8 mouse cellular contexts compared by ENCODE assay signal in genomic region chr12:85825361-85825760, GRCm38 (mm10). TPM values are rescaled to one million over a fixed set of nuclear protein-coding genes. Genes with fewer than 3 reads are reported as not detected.
DNase-seq lines count a peak whose midpoint lies in the region; ATAC-seq lines count a peak whose summit lies in the region.

No protein-coding gene starts in this region.

- peak overlapping the region; percentile 62 for H3K4me3 ChIP-seq in kidney, embryonic 15.5 days (replicated peaks)
- H3K4me3 ChIP-seq in hindbrain, embryonic 13.5 days, result peak overlapping the region; percentile 80
- H3K4me3 ChIP-seq in midbrain, embryonic 14.5 days (replicated peaks; ENCODE audit: low read depth, low read length), result peak overlapping the region; percentile 79

- 14% methylated on average over 8 of the region's 8 CpGs for WGBS in kidney, embryonic 15.5 days
- 10% methylated on average over 8 of the region's 8 CpGs for WGBS in hindbrain, embryonic 13.5 days
- 14% methylated on average over 8 of the region's 8 CpGs for WGBS in midbrain, embryonic 14.5 days

- peak overlapping the region; percentile 61 for H3K9ac ChIP-seq in kidney, embryonic 15.5 days
- H3K9ac ChIP-seq in hindbrain, embryonic 13.5 days, result peak overlapping the region; percentile 83
- H3K9ac ChIP-seq in midbrain, embryonic 14.5 days (replicated peaks; ENCODE audit: low read length), result peak overlapping the region; percentile 73

- H3K36me3 ChIP-seq in kidney, embryonic 15.5 days, result peaks cover 24% of the 10 kb centered on the region
- H3K36me3 ChIP-seq in hindbrain, embryonic 13.5 days, result peaks cover 20% of the 10 kb centered on the region
- H3K36me3 ChIP-seq in midbrain, embryonic 14.5 days (ENCODE audit: control insufficient read depth, insufficient read depth, low read length), result peaks cover 17% of the 10 kb centered on the region; the same call in 1 of the 2 replicates

- peak overlapping the region; percentile 99 for H3K27ac ChIP-seq in kidney, embryonic 15.5 days
- H3K27ac ChIP-seq in hindbrain, embryonic 13.5 days, result peak overlapping the region; percentile 94
- H3K27ac ChIP-seq in midbrain, embryonic 14.5 days (replicated peaks; ENCODE audit: low read depth, low read length), result peak overlapping the region; percentile 95

- peaks cover 21% of the 10 kb centered on the region for H3K4me1 ChIP-seq in kidney, embryonic 15.5 days
- H3K4me1 ChIP-seq in hindbrain, embryonic 13.5 days (replicated peaks), result peaks cover 25% of the 10 kb centered on the region
- peaks cover 11% of the 10 kb centered on the region; the same call in 1 of the 2 replicates for H3K4me1 ChIP-seq in midbrain, embryonic 14.5 days (ENCODE audit: control insufficient read depth, insufficient read depth, low read length)

- DNase-seq in kidney, postnatal 36 days, result no peak
- peak; percentile 21 for DNase-seq in brain, adult 2 months (ENCODE audit: low read depth, low spot score)
- DNase-seq in midbrain, embryonic 14.5 days, result no peak
- no peak for DNase-seq in frontal cortex, postnatal 25 days (ENCODE audit: low spot score in 2 of 2)
- no peak for DNase-seq in cerebellum, adult 9-11 months
- no peak for DNase-seq in cerebellum, postnatal 25 days

- no peaks in the 10 kb centered on the region for H3K9me3 ChIP-seq in kidney, embryonic 15.5 days (replicated peaks)
- H3K9me3 ChIP-seq in hindbrain, embryonic 13.5 days, result no peaks in the 10 kb centered on the region
- no peaks in the 10 kb centered on the region for H3K9me3 ChIP-seq in midbrain, embryonic 14.5 days (ENCODE audit: control insufficient read depth, low read length)

- peak overlapping the region; percentile 77 for H3K4me2 ChIP-seq in kidney, embryonic 15.5 days
- peak overlapping the region; percentile 71 for H3K4me2 ChIP-seq in hindbrain, embryonic 13.5 days
- H3K4me2 ChIP-seq in midbrain, embryonic 14.5 days (ENCODE audit: low read length), result peak overlapping the region; percentile 77

- no peaks in the 10 kb centered on the region for H3K27me3 ChIP-seq in kidney, embryonic 15.5 days
- H3K27me3 ChIP-seq in hindbrain, embryonic 13.5 days, result no peaks in the 10 kb centered on the region
- no peaks in the 10 kb centered on the region for H3K27me3 ChIP-seq in midbrain, embryonic 14.5 days (ENCODE audit: control insufficient read depth, insufficient read depth, low read length)

- ATAC-seq in kidney, embryonic 15.5 days (replicated peaks; ENCODE audit: low FRiP score), result no peak
- ATAC-seq in hindbrain, embryonic 13.5 days (ENCODE audit: low FRiP score), result no peak
- ATAC-seq in midbrain, embryonic 14.5 days (ENCODE audit: low FRiP score, low TSS enrichment), result no peak

RNA-seq across cellular contexts. Expression of gene Ttll5, which starts 0.9 kb away (rescaled TPM):
- 13.0 and 13.2 TPM in 2 replicates for polyA plus RNA-seq in kidney, embryonic 15.5 days (2015; fragmentation: Nextera tagmentation; extraction: Ambion mirVana)
- polyA plus RNA-seq in hindbrain, embryonic 13.5 days (2015; fragmentation: Nextera tagmentation; extraction: Ambion mirVana), result 12.1 and 14.2 TPM in 2 replicates
- 11.9 and 16.1 TPM in 2 replicates for polyA plus RNA-seq in midbrain, embryonic 14.5 days (2014; fragmentation: Nextera tagmentation; extraction: Ambion mirVana)

RNA-seq across cellular contexts. Expression of gene Erg28, which starts 1.0 kb away (rescaled TPM):
- 116 and 117 TPM in 2 replicates for polyA plus RNA-seq in kidney, embryonic 15.5 days (2015; fragmentation: Nextera tagmentation; extraction: Ambion mirVana)
- polyA plus RNA-seq in hindbrain, embryonic 13.5 days (2015; fragmentation: Nextera tagmentation; extraction: Ambion mirVana), result 88.4 and 97.1 TPM in 2 replicates
- 84.8 and 111 TPM in 2 replicates for polyA plus RNA-seq in midbrain, embryonic 14.5 days (2014; fragmentation: Nextera tagmentation; extraction: Ambion mirVana)
